Mouse (Mus musculus) liver, embryonic 14 days (tissue): ENCODE results near the gene Narfl. TPM values are rescaled to one million over a fixed set of nuclear protein-coding genes. Genes with fewer than 3 reads are reported as not detected.

ENCODE experiments used
- polyA plus RNA-seq: library from polyadenylated mRNA; depleted of rRNA; stranded (reverse); fragments of >200 nt; gene quantifications from 2 replicates; pipeline ENCODE4 v1.2.3, GENCODE M21; 2012; rRNA removed

Gene Narfl
- polyA plus RNA-seq = 8.8 and 10.3 TPM in 2 replicates

GRCm38 (mm10) chr17:25773549-25774120 lies at the start of gene Narfl:
Gene Narfl, plus strand, starts transcription at chr17:25773776.

GRCm38 (mm10) chr17:25727265-25728008 lies 46.1 kb upstream of the Narfl start, which contains the start of the genes Chtf18 and Rpusd1:
Gene Chtf18, minus strand, starts transcription at chr17:25727419.
Gene Rpusd1, plus strand, starts transcription at chr17:25727670.

DNA sequence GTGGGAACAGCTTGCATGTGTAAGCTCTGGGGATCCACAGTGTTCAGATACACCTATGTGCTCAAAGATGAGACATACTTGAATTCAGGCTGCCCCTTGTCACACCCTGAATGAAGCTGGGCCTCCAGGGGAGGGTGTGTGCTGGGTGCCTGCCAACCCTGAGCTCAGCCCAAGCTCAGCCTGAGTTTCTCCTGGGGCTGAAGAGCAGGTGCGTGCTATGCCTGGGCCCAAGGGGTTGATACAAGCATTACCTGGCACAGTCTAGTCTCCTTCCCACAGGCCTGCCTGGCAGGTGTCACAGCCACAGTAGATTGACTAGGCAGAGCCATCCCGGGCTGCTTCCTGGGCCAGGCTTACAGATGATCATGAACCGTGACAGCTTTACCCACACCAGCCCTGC lies 37.8 kb upstream of the Narfl start, which contains the start of gene Mslnl:
Mslnl (plus strand) TSS at position 298 of the 400 bp plus-strand sequence.

DNA sequence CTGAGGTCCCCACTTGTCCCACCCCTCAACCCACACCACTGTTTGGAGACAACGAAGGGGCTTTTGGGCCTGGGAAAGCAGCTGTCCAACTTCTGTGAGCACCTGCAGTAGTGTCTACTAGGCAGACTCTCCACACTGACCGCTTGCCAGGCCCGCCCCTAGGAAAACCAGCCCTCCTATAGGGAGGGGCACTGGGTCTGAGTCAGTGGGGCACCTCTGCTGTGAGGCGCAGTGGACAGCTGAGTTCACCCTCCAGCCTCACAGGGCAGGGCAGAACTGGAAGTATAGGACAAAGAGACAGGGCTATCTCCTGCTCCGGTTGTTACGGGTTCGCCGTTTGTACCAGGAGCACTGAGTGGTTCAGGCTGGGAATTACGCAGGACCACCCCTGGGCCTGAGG lies 19.3 kb upstream of the Narfl start, which contains the start of gene Msln:
Msln (minus strand) TSS at position 138 of the 400 bp plus-strand sequence.

DNA sequence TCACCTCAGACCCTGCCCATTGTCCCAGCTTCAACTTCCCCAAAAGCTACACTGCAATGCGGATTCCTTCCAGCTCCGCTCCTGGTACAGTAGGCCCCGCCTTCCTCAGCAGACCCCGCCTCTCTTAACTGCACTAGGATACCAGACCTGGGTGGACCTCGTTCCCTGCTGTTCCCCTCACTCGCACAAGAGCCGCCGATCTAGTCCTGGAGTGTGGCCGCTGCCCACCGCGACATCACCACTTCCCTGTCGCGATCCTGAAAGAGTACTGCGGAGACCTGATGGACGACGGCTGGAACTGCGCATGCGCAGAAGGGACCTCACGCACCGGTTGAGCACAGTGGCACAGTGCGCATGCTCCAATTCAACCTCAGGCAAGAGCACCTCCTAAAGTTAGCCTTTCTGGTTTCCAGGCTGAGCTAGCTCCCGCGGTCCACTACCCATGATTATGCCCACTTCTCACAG lies 11.7 kb downstream of the Narfl start, which contains the start of gene Haghl:
Haghl (minus strand) TSS at position 393 of the 465 bp plus-strand sequence.

DNA sequence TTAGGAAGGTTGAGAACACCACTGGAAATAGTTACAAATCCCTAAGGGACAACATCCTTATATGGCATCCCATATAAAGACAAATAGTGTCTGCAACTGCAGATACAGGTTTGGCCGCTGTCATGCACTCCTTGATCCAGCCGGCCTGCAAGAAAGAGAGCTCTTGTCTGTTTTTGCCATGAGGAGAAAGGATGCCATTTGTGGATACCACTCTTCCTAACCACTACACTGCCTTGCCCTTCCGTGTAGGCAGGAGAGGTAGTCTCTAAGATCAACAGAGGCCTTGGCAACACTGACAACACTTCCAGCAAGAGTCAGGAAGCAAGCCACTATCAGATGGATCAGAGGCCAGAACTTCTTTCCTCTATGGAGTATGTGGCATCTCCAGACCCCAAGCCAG lies 12.7 kb downstream of the Narfl start, which contains the start of gene Ccdc78:
Ccdc78 (plus strand) TSS at position 301 of the 400 bp plus-strand sequence.

DNA sequence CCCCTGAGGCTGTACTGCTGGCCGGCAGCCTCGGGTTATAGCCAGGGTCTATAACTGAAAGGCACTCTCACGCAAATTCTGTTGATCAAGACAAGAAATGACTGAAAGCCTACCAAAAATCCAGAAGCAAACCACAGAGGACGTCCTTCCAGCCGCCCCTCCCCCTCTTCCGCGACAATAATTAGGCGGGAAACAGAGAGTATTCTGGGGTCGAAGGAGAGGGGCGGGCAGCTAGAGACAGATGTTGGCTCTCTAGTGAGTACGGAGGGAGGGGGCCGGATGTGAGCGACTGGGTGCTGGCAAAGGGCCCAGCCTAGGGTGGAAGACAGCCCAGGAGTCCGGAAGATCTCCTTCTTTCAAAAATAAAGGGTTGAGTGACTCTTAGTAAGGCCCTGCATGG lies 19.0 kb downstream of the Narfl start, which contains the start of gene Fam173a:
Fam173a (minus strand) TSS at position 287 of the 400 bp plus-strand sequence.

DNA sequence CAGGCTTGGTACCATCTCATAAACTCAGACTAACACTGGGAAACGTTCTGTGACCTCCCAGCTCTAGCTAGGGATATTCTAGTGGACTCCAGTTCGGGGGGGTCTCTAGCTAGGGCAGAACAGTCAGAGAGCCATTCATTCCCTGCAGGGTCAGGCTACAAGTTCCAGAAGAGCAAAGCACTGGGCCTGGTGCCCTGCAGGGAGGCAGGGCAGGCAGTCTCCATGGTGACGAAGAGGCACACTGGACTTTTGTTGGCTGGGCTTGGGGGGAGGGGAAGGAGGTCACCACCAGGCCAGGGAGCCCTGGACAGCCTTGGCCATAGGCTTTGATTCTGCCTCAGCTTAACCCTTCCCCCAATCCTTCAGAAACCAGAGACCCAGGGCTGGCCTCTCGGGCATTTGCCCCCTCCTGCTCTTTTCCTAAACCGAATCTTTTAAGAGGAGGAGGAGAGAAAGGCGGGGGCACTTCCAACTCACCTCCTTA lies 22.1 kb downstream of the Narfl start, which contains the start of gene AC134908.4:
AC134908.4 (minus strand) TSS at position 51 of the 484 bp plus-strand sequence.

DNA sequence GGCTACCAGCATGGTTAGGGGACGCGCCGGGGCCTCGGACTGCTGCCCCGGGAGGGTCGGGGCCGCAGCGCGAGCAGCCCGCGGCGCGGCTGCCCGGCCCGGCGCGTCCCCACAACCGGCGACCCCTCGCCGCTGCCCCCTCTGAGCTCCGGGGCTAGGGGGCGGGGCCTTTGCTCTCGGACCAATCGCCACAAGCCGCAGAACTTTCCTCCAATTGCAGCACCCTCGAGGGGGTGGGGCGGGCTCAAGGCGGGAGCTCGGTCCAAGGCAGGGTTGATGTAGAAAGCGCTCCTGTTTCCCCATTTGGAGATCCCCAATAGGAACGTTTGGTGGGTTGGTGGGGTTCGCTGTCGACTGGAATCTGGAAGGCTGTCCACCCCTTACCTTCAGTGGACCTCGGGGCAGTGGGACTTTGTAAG lies 23.4 kb downstream of the Narfl start, which contains the start of gene Metrn:
Metrn (minus strand) TSS at position 186 of the 419 bp plus-strand sequence.

GRCm38 (mm10) chr17:25808789-25809605 lies 35.4 kb downstream of the Narfl start, which contains the start of gene Fbxl16:
Gene Fbxl16, plus strand, starts transcription at chr17:25809085.

DNA sequence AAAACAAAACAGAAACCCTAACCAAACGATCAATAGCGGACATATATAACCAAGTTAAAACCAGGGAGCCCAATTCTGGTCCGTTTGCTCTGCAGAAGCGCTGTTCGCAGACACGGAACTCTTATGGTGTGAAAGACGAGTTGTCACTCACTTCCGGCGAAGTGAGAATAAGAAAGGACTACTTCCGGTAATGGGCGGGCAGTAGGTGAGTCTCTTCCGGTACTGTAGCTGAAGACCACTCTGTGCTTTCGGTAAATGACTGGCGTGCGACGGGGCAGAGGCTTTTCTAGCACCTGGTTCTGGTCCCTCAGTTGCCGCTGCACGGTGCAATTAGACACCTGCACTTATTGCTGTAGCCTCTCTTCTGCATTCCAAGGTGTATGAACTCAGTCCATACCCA lies 49.9 kb downstream of the Narfl start, which contains the start of gene Wdr24:
Wdr24 (plus strand) TSS at position 176 of the 400 bp plus-strand sequence.

DNA sequence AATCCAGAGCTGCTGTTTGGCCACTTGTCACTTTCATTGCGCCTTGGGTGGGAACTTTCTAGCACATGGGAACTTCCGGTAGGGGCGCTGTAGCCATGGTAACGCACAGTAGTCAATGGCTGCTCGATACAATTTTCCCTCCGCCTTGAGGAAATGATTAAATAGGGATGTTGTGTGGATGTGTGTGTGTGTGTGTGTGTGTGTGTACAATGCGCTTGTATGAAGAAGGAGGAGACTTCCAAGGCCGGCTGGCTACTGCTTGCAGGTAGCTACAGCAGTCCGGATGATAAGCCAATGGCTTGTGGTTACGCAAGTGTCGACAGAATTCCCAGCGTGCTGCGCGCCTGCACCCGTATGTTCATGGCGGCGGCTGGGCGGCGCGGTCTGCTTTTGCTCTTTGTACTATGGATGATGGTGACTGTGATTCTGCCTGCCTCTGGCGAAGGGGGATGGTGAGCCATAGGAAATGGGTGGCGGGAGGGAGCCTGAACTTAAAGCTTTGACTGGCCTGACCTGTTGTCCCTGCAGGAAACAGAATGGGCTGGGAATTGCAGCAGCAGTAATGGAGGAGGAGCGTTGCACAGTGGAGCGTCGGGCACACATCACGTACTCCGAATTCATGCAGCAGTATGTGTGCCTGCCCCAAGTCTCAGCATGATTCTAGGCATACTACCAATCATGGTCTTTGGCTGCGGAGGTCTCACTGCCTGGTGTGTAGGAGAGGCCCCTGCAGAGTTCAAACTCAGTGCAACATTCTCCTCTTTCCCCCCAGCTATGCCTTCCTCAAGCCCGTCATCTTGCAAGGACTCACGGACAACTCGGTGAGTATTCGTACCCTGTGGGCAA lies 55.4 kb downstream of the Narfl start, which contains the start of gene Jmjd8:
Jmjd8 (plus strand) TSS at position 156 of the 846 bp plus-strand sequence.

Other genes starting within 250 kb of the Narfl start
- 0.01 and 0.15 TPM in 2 replicates for gene Sox8, start 203.1 kb upstream of the Narfl start, polyA plus RNA-seq
- 3.2 and 4.0 TPM in 2 replicates for gene Lmf1, start 194.7 kb upstream of the Narfl start, polyA plus RNA-seq
- gene Gng13, start 56.6 kb upstream of the Narfl start, polyA plus RNA-seq = 0.07 and 0.24 TPM in 2 replicates
- gene Chtf18, start 46.4 kb upstream of the Narfl start, polyA plus RNA-seq = 17.4 and 17.9 TPM in 2 replicates
- gene Rpusd1, start 46.1 kb upstream of the Narfl start, polyA plus RNA-seq = 7.9 and 9.7 TPM in 2 replicates
- 0.01 TPM in 1 of 2 replicates, not detected in the other for gene Mslnl, start 37.7 kb upstream of the Narfl start, polyA plus RNA-seq
- gene Msln, start 19.4 kb upstream of the Narfl start, polyA plus RNA-seq = 0.67 and 1.3 TPM in 2 replicates
- 6.6 and 6.9 TPM in 2 replicates for gene Haghl, start 11.9 kb downstream of the Narfl start, polyA plus RNA-seq
- 0.02 TPM in 2 replicates for gene Ccdc78, start 12.8 kb downstream of the Narfl start, polyA plus RNA-seq
- gene Fam173a, start 19.1 kb downstream of the Narfl start, polyA plus RNA-seq = 45.1 and 48.5 TPM in 2 replicates
- 0.27 TPM in 1 of 2 replicates, not detected in the other for gene AC134908.4, start 21.9 kb downstream of the Narfl start, polyA plus RNA-seq
- 17.5 and 18.6 TPM in 2 replicates for gene Metrn, start 23.4 kb downstream of the Narfl start, polyA plus RNA-seq
- gene Fbxl16, start 35.3 kb downstream of the Narfl start, polyA plus RNA-seq = 0.05 and 0.07 TPM in 2 replicates
- 12.5 and 14.2 TPM in 2 replicates for gene Wdr24, start 49.9 kb downstream of the Narfl start, polyA plus RNA-seq
- gene Jmjd8, start 55.1 kb downstream of the Narfl start, polyA plus RNA-seq = 14.5 and 16.3 TPM in 2 replicates
- 80.4 and 87.9 TPM in 2 replicates for gene Stub1, start 59.6 kb downstream of the Narfl start, polyA plus RNA-seq
- gene Rhbdl1, start 63.5 kb downstream of the Narfl start, polyA plus RNA-seq = 1.1 and 1.3 TPM in 2 replicates
- gene Gm20683, start 68.0 kb downstream of the Narfl start, polyA plus RNA-seq = 2.3 and 3.3 TPM in 2 replicates
- 30.0 and 33.7 TPM in 2 replicates for gene Rhot2, start 71.1 kb downstream of the Narfl start, polyA plus RNA-seq
- gene Wdr90, start 87.7 kb downstream of the Narfl start, polyA plus RNA-seq = 15.6 and 18.5 TPM in 2 replicates
- 18.4 and 20.6 TPM in 2 replicates for gene Mcrip2, start 95.0 kb downstream of the Narfl start, polyA plus RNA-seq
- 41.0 and 42.6 TPM in 2 replicates for gene Mettl26, start 101.3 kb downstream of the Narfl start, polyA plus RNA-seq
- 0.49 and 0.51 TPM in 2 replicates for gene Wfikkn1, start 107.1 kb downstream of the Narfl start, polyA plus RNA-seq
- 5.4 and 6.5 TPM in 2 replicates for gene Rab40c, start 146.0 kb downstream of the Narfl start, polyA plus RNA-seq
- 226 and 261 TPM in 2 replicates for gene Pigq, start 171.2 kb downstream of the Narfl start, polyA plus RNA-seq
- 7.0 and 10.4 TPM in 2 replicates for gene Nhlrc4, start 171.2 kb downstream of the Narfl start, polyA plus RNA-seq
- gene A930017K11Rik, start 178.8 kb downstream of the Narfl start, polyA plus RNA-seq = 0.14 and 0.16 TPM in 2 replicates
- gene Capn15, start 212.0 kb downstream of the Narfl start, polyA plus RNA-seq = 6.4 and 7.9 TPM in 2 replicates